Mouse (Mus musculus) NIH3T3 (cell line): ENCODE results near the gene Entpd7.

Source experiments
- DNase-seq: peaks from one replicate; pipeline ENCODE4 v3.0.0-alpha.2; 2012; ENCODE audit warnings: low read depth

Entpd7 gene

DNA sequence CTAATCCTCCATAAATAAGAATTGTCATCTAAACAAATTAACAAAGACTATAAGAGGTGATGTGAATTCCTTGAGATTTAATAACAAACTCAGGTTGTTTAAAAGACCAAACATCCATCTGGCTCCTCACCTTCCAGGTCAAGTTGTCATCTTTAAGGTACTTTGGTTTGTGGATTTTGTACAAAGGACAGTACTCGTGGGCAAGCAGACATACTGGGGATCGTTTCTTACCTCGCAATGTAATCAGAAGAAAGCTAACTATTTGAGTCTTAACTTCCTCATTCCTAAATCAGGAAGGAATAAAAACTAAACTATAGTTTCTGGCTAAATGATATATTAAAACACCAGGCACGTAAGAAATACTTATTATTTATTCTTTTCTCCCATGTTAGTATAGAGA lies 81.1 kb downstream of the Entpd7 start:
- DNase-seq: no peak

DNA sequence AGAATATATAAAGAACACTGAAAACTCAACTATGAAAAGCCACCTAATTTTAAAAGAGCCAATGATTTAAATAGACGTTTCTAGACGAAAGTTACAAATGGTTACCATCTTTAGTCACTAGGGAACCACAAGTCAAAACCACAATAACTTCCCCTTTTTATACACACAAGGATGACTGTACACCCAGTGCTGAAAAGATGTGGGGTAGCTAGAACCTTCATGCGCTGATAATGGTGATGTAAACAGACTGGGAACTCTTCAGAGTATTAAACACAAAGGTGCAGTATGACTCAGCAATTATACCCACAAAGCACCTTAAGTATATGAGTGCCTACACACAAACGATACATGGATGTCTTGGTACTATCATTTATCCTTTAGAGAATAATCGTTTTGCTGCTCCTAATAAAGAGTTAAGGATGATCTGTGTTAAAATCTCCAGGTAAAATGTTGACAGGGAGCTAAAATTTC lies 82.1 kb downstream of the Entpd7 start:
- no peak for DNase-seq

DNA sequence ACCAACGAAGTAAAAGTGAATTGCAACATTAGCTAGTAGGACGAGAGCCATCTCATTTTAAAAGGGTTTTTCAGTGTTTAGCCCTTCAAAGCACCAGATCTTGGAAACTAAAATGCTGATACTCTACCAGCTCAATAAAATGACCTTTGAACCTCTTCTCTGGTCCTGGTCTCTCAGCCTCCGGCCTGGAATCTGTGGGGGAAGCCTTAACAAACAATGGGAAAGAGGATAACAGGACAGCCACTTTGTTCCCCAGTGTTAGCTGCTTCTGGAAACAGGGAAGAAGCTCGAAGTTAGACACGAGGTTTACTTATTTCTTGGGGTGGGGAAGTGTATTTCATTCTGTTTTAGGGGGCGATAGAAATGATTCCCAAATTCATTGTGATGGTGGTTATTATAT lies 82.8 kb downstream of the Entpd7 start:
- DNase-seq: no peak

DNA sequence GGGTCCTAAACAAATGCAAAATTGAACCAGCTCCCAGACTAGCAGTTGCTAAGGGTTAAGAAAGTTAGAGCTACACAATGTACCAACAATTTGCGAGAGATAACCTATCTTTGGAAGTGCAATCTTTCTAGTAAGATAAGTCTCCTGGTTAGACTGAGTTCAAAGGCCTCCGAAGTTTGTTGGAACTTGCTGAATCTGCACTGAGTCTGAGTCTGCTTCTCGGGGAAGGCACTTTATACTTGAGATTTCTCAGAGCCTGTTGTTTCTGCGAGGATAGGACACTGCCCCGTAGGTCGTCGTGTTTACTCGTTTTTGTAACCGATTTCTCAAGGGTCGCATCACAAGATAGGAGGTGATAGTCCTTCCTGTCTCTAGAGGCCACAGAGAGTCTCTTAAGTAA lies 86.0 kb downstream of the Entpd7 start:
- no peak for DNase-seq

DNA sequence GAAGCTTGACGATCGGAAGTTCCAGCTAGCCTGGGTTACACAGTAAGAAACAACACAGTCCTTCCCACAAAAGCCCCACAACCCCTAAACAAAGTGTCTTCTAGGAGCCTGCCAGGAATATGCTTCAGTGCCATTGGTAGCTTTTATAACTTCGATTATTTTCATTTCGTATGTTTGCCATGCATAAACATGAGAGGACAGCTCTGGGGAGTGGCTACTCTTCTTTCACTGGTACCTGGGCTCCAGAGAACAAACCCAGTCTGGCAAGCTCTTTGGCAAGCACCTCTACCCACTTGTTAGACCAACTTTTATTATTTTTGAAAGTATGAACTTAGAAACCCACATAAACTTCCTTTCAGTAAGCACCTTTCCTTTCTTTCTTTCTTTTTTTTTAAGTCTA lies 87.1 kb downstream of the Entpd7 start:
- no peak for DNase-seq

DNA sequence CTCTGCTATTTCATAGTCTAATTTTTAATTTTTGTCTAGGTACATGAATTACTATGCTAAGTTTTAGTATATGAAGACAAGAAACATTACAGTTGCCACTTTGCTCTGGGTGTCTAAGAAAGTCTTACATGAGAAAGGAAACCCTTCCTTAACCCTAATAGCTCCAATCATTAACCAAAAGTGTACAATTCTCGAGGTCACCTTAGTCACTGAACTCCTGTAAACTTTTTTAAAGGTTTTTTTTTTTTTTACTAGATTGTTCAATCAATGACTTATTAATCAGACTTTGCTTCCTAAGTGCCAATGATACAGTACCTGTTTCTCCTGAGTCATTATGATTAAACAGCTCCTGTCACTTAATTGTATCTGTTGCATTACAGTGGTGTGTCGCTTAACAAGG lies 87.8 kb downstream of the Entpd7 start:
- DNase-seq: no peak

DNA sequence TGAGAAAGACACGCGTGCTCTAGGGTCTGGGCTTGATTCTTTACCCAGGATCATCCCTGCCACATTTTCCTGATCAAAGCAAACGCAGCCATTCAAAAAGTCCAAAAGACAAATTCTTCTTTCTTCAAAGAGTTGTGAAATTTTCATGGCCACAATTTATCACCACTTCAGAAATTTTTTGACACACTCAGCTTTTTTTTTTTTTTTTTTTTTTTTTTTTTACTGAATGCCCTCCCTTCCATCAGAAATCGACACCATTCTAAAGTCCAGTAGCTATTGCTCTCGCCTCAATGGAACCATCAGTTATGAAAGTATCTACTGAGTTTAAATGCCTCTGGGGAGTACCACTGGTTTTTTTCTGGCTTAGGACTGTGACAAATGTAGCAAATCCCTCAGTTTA lies 90.9 kb downstream of the Entpd7 start:
- DNase-seq: no peak

DNA sequence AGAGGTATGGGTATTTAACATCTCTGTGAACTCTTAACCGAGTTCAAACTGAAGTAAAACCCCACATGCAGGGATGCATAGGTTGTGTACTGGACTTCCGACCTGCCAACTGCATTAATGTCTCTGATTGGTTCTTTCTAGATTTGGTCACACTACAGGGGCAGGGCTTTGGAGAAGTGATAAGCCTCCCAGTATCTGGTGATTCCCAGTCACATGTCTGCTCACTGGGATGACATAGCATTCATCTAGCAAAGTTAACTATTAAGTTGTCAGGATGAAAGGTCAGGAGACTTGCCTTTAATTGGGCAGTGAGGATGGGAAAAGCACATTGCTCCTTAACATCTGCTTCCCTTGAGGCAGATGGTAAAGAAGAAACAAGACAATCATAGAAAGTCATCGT lies 92.5 kb downstream of the Entpd7 start, which contains the start of gene Abcc2:
TSS of gene Abcc2 (plus strand) at position 213 of the 400 bp plus-strand sequence.
- DNase-seq: no peak
